Mouse (Mus musculus) myocyte (in vitro differentiated cells): ENCODE measurements around the gene Polrmt. TPM values are rescaled to one million over a fixed set of nuclear protein-coding genes. Genes with fewer than 3 reads are reported as not detected.

Source experiments
- H3K27me3 ChIP-seq: one replicate; pipeline ENCODE4 v1.6.1; 2011; ENCODE audit not compliant: control insufficient read depth, insufficient read depth, insufficient read length
- H3K36me3 ChIP-seq: one replicate; pipeline ENCODE4 v1.6.1; 2011; ENCODE audit not compliant: control insufficient read depth, insufficient read depth
- H3K4me2 ChIP-seq: one replicate; pipeline ENCODE4 v1.6.1; 2011; ENCODE audit warnings: low read depth, control low read depth
- H3K4me3 ChIP-seq: one replicate; pipeline ENCODE4 v1.5.1; 2011; ENCODE audit warnings: mild to moderate bottlenecking, control low read depth, moderate library complexity
- H3K79me2 ChIP-seq: one replicate; pipeline ENCODE4 v1.6.1; 2011; ENCODE audit not compliant: control insufficient read depth, insufficient read depth
- H3ac ChIP-seq: one replicate; pipeline ENCODE4 v1.6.1; 2011; ENCODE audit not compliant: control insufficient read depth, insufficient read length
- CEBPB ChIP-seq: IDR thresholded peaks from 2 replicates; pipeline ENCODE4 v1.6.1; 2011; ENCODE audit warnings: mild to moderate bottlenecking, moderate library complexity; ENCODE audit not compliant: poor library complexity, insufficient read depth, severe bottlenecking
- E2F4 ChIP-seq: IDR thresholded peaks from one replicate; pipeline ENCODE4 v1.6.1; 2011; ENCODE audit warnings: mild to moderate bottlenecking, control low read depth, moderate library complexity; ENCODE audit not compliant: insufficient read depth
- MAX ChIP-seq: IDR thresholded peaks from one replicate; pipeline ENCODE4 v1.6.1; 2011; ENCODE audit warnings: low read depth, mild to moderate bottlenecking, control low read depth
- MYOD1 ChIP-seq, 3 experiments: IDR thresholded peaks; one replicate each; pipeline ENCODE4 v1.6.1; 2011; ENCODE audit warnings: control low read depth in 2 of 3, low read depth in 2 of 3, mild to moderate bottlenecking in 2 of 3, moderate library complexity in 1 of 3; ENCODE audit not compliant: insufficient read length in 2 of 3, control insufficient read depth in 1 of 3
- MYOG ChIP-seq, 3 experiments: IDR thresholded peaks; one replicate each; pipeline ENCODE4 v1.6.1; 2011; ENCODE audit warnings: control low read depth in 2 of 3, low read depth in 2 of 3, mild to moderate bottlenecking in 2 of 3; ENCODE audit not compliant: insufficient read length in 2 of 3, control insufficient read depth in 1 of 3, insufficient read depth in 1 of 3
- POLR2A ChIP-seq: IDR thresholded peaks from one replicate; pipeline ENCODE4 v1.6.1; 2011; ENCODE audit warnings: low read depth, mild to moderate bottlenecking, control low read depth, moderate library complexity; ENCODE audit not compliant: insufficient read length
- POLR2AphosphoS2 ChIP-seq: IDR thresholded peaks from one replicate; pipeline ENCODE4 v1.6.1; 2011; ENCODE audit warnings: low read depth, control low read depth; ENCODE audit not compliant: insufficient read length
- REST ChIP-seq: IDR thresholded peaks from one replicate; pipeline ENCODE4 v1.6.1; 2011; ENCODE audit warnings: mild to moderate bottlenecking, control low read depth, moderate library complexity; ENCODE audit not compliant: insufficient read depth, insufficient read length
- SRF ChIP-seq: IDR thresholded peaks from one replicate; pipeline ENCODE4 v1.6.1; 2011; ENCODE audit warnings: low read depth; ENCODE audit not compliant: control insufficient read depth, insufficient read length
- TCF12 ChIP-seq: IDR thresholded peaks from one replicate; pipeline ENCODE4 v1.6.1; 2011; ENCODE audit warnings: mild to moderate bottlenecking, control low read depth; ENCODE audit not compliant: poor library complexity, insufficient read depth, severe bottlenecking
- TCF3 ChIP-seq: IDR thresholded peaks from one replicate; pipeline ENCODE4 v1.6.1; 2011; ENCODE audit warnings: low read depth, control low read depth; ENCODE audit not compliant: insufficient read length
- USF1 ChIP-seq: IDR thresholded peaks from one replicate; pipeline ENCODE4 v1.6.1; 2011; ENCODE audit warnings: low read depth, mild to moderate bottlenecking, control low read depth, moderate library complexity
- polyA plus RNA-seq: library from polyadenylated mRNA; unstranded; fragments of >200 nt; fragmentation: generic; extraction: Trizol; gene quantifications from one replicate; pipeline ENCODE4 v1.2.1, GENCODE M21; 2012; ENCODE audit warnings: missing spikeins

The Polrmt gene
- polyA plus RNA-seq, 1 experiment: 82.3 TPM

GRCm38 (mm10) chr10:79769329-79769728 lies 22.9 kb upstream of the Polrmt start:
- H3K4me2 ChIP-seq: no peak overlapping the region
- H3ac ChIP-seq: no peak overlapping the region
- TF ChIP-seq POLR2AphosphoS2: no peak
- no peak for TF ChIP-seq REST
- TF ChIP-seq TCF12: no peak
- no peak for TF ChIP-seq MYOG (IDR thresholded peaks at IDR 0.05; ENCODE audit: control insufficient read depth in 1 of 3, insufficient read depth in 1 of 3, insufficient read length in 2 of 3, low read depth in 2 of 3)
- no peak for TF ChIP-seq MYOD1 (IDR thresholded peaks at IDR 0.05; ENCODE audit: control insufficient read depth in 1 of 3, insufficient read length in 2 of 3, low read depth in 2 of 3)
- TF ChIP-seq MAX: no peak
- TF ChIP-seq SRF: no peak
- TF ChIP-seq TCF3: no peak
- no peak for TF ChIP-seq CEBPB
- no peak for TF ChIP-seq POLR2A
- TF ChIP-seq E2F4: no peak
- no peak for TF ChIP-seq USF1
- peaks cover 22% of the 10 kb centered on the region for H3K79me2 ChIP-seq
- no peaks in the 10 kb centered on the region for H3K27me3 ChIP-seq
- H3K36me3 ChIP-seq: no peaks in the 10 kb centered on the region
- H3K4me3 ChIP-seq: no peak overlapping the region

GRCm38 (mm10) chr10:79768400-79768799 lies 22.0 kb upstream of the Polrmt start:
- Histone ChIP-seq H3K4me3 (no peak overlapping the region), H3K4me2 (peak overlapping the region; percentile 67), H3K36me3 (no peaks in the 10 kb centered on the region), H3K27me3 (no peaks in the 10 kb centered on the region), H3K79me2 (peaks cover 32% of the 10 kb centered on the region), H3ac (no peak overlapping the region)
- no peak for TF ChIP-seq POLR2A
- TF ChIP-seq SRF: no peak
- TF ChIP-seq POLR2AphosphoS2: no peak
- TF ChIP-seq TCF12: no peak
- no peak for TF ChIP-seq MYOD1 (IDR thresholded peaks at IDR 0.05; ENCODE audit: control insufficient read depth in 1 of 3, insufficient read length in 2 of 3, low read depth in 2 of 3)
- no peak for TF ChIP-seq TCF3
- TF ChIP-seq CEBPB: no peak
- no peak for TF ChIP-seq USF1

- Histone ChIP-seq H3ac (no peak overlapping the region), H3K79me2 (peaks cover 40% of the 10 kb centered on the region), H3K36me3 (no peaks in the 10 kb centered on the region), H3K4me2 (peak overlapping the region; percentile 67), H3K27me3 (no peaks in the 10 kb centered on the region), H3K4me3 (peak overlapping the region; percentile 65)
- TF ChIP-seq E2F4: no peak
- peak in 1 of 3 experiments; percentile 13 for TF ChIP-seq MYOG (IDR thresholded peaks at IDR 0.05; ENCODE audit: control insufficient read depth in 1 of 3, insufficient read depth in 1 of 3, insufficient read length in 2 of 3, low read depth in 2 of 3)
These were observed 21.2 kb upstream of the Polrmt start for GRCm38 (mm10) chr10:79767372-79768244.

- Histone ChIP-seq H3K79me2 (peaks cover 44% of the 10 kb centered on the region), H3K4me2 (peak within 1 kb of the TSS; percentile 90), H3ac (peak within 1 kb of the TSS; percentile 67), H3K36me3 (no peaks in the 10 kb centered on the region), H3K27me3 (no peaks in the 10 kb centered on the region), H3K4me3 (peak within 1 kb of the TSS; percentile 65)
- TF ChIP-seq USF1 (no peak), CEBPB (no peak), POLR2AphosphoS2 (peak; percentile 68), MYOD1 (IDR thresholded peaks at IDR 0.05; ENCODE audit: control insufficient read depth in 1 of 3, insufficient read length in 2 of 3, low read depth in 2 of 3) (peak in 1 of 3 experiments; percentile 51), SRF (no peak), REST (no peak), E2F4 (peak; percentile 10), MAX (no peak), MYOG (IDR thresholded peaks at IDR 0.05; ENCODE audit: control insufficient read depth in 1 of 3, insufficient read depth in 1 of 3, insufficient read length in 2 of 3, low read depth in 2 of 3) (peak in 2 of 3 experiments; percentile 46 to 52), POLR2A (peak; percentile 94), TCF3 (peak; percentile 57), TCF12 (no peak)
These were observed 20.3 kb upstream of the Polrmt start, which contains the start of gene Rnf126 for GRCm38 (mm10) chr10:79766508-79767325. Gene Rnf126 (minus strand): TSS chr10:79766952.
